Mouse (Mus musculus): ENCODE measurements around the gene Syt14.

GRCm38 (mm10) chr1:192947170-192947838 is 88.3 kb downstream of the Syt14 start:
- TF ChIP-seq MYC (IDR thresholded peaks at IDR 0.05; ENCODE audit: low read depth, low read length) (no peak), TBP (IDR thresholded peaks at IDR 0.05; ENCODE audit: low read depth, low read length) (no peak)
